Mouse (Mus musculus): ENCODE results near the gene Trpm3.
A peak's percentile ranks its signal among the peaks of the same experiment; 100 is the strongest.

Gene Trpm3

GRCm38 (mm10) chr19:22915868-22916642 lies 777.2 kb downstream of the Trpm3 start:
- peak; percentile 50 for DNase-seq (ENCODE audit: extremely low spot score, low read depth, low spot score)

- DNase-seq (ENCODE audit: extremely low spot score, low read depth, low spot score): no peak
Observed at GRCm38 (mm10) chr19:22916643-22917344, 777.9 kb downstream of the Trpm3 start.

- no peak for DNase-seq (ENCODE audit: extremely low spot score, low read depth, low spot score)
Observed at GRCm38 (mm10) chr19:22917345-22917735, 778.5 kb downstream of the Trpm3 start.

- no peak for DNase-seq (ENCODE audit: extremely low spot score, low read depth, low spot score)
Observed at GRCm38 (mm10) chr19:22920949-22921348, 782.1 kb downstream of the Trpm3 start.

GRCm38 (mm10) chr19:22922871-22923670 lies 784.2 kb downstream of the Trpm3 start:
- DNase-seq (ENCODE audit: extremely low spot score, low read depth, low spot score): no peak

- no peak for DNase-seq (ENCODE audit: extremely low spot score, low read depth, low spot score)
Observed at GRCm38 (mm10) chr19:22925284-22925683, 786.4 kb downstream of the Trpm3 start.

GRCm38 (mm10) chr19:22926753-22927152 lies 787.9 kb downstream of the Trpm3 start:
- DNase-seq (ENCODE audit: extremely low spot score, low read depth, low spot score): no peak

GRCm38 (mm10) chr19:22928366-22928765 lies 789.5 kb downstream of the Trpm3 start:
- DNase-seq (ENCODE audit: extremely low spot score, low read depth, low spot score): no peak

- DNase-seq (ENCODE audit: extremely low spot score, low read depth, low spot score): no peak
Observed at GRCm38 (mm10) chr19:22929768-22930167, 790.9 kb downstream of the Trpm3 start.

- no peak for DNase-seq (ENCODE audit: extremely low spot score, low read depth, low spot score)
Observed at GRCm38 (mm10) chr19:22930368-22930834, 791.6 kb downstream of the Trpm3 start.

- DNase-seq (ENCODE audit: extremely low spot score, low read depth, low spot score): no peak
Observed at GRCm38 (mm10) chr19:22931006-22931405, 792.2 kb downstream of the Trpm3 start.

GRCm38 (mm10) chr19:22935067-22935466 lies 796.2 kb downstream of the Trpm3 start:
- DNase-seq (ENCODE audit: extremely low spot score, low read depth, low spot score): no peak

- DNase-seq (ENCODE audit: extremely low spot score, low read depth, low spot score): no peak
Observed at GRCm38 (mm10) chr19:22938848-22939724, 800.2 kb downstream of the Trpm3 start.

- no peak for DNase-seq (ENCODE audit: extremely low spot score, low read depth, low spot score)
Observed at GRCm38 (mm10) chr19:22939836-22940235, 801.0 kb downstream of the Trpm3 start.

GRCm38 (mm10) chr19:22940487-22940886 lies 801.6 kb downstream of the Trpm3 start:
- no peak for DNase-seq (ENCODE audit: extremely low spot score, low read depth, low spot score)

- DNase-seq (ENCODE audit: extremely low spot score, low read depth, low spot score): no peak
Observed at GRCm38 (mm10) chr19:22940956-22941355, 802.1 kb downstream of the Trpm3 start.

GRCm38 (mm10) chr19:22952480-22952879 lies 813.6 kb downstream of the Trpm3 start:
- no peak for DNase-seq (ENCODE audit: extremely low spot score, low read depth, low spot score)

GRCm38 (mm10) chr19:22953191-22953590 lies 814.3 kb downstream of the Trpm3 start:
- no peak for DNase-seq (ENCODE audit: extremely low spot score, low read depth, low spot score)

GRCm38 (mm10) chr19:22958414-22958813 lies 819.6 kb downstream of the Trpm3 start:
- no peak for DNase-seq (ENCODE audit: extremely low spot score, low read depth, low spot score)

- DNase-seq (ENCODE audit: extremely low spot score, low read depth, low spot score): no peak
Observed at GRCm38 (mm10) chr19:22960450-22961265, 821.8 kb downstream of the Trpm3 start.

Data from hindlimb bud, embryonic 11.5 days (tissue).